Mouse (Mus musculus): ENCODE measurements around the gene Fras1. TPM values are rescaled to one million over a fixed set of nuclear protein-coding genes. Genes with fewer than 3 reads are reported as not detected.

The Fras1 gene
- 3.6 and 5.4 TPM in 2 replicates for polyA plus RNA-seq (2014; fragmentation: Nextera tagmentation; extraction: Ambion mirVana)

GRCm38 (mm10) chr5:96373567-96373985, at the start of gene Fras1:
Gene Fras1 (plus strand): TSS chr5:96373955.
- H3K9ac ChIP-seq (ENCODE audit: low read length), result peak within 1 kb of the TSS; percentile 70
- ATAC-seq, result peak; percentile 60
- peaks cover 5% of the 10 kb centered on the region; the same call in 1 of the 2 replicates for H3K4me1 ChIP-seq (ENCODE audit: control insufficient read depth, insufficient read depth, low read length)
- DNase-seq (ENCODE audit: low spot score), result peak; percentile 83
- peak within 1 kb of the TSS; percentile 61 for H3K4me3 ChIP-seq (ENCODE audit: low read depth, low read length)
- 1% methylated on average over 16 of the region's 16 CpGs for WGBS
- H3K27me3 ChIP-seq (replicated peaks; ENCODE audit: control insufficient read depth, insufficient read depth, low read length), result no peaks in the 10 kb centered on the region
- H3K36me3 ChIP-seq (ENCODE audit: control insufficient read depth, insufficient read depth, low read length), result no peaks in the 10 kb centered on the region
- no peaks in the 10 kb centered on the region for H3K9me3 ChIP-seq (replicated peaks; ENCODE audit: control insufficient read depth, low read length)
- peak within 1 kb of the TSS; percentile 65 for H3K27ac ChIP-seq (ENCODE audit: low read depth, low read length)
- peak within 1 kb of the TSS; percentile 91 for H3K4me2 ChIP-seq (ENCODE audit: low read length)

- Histone ChIP-seq H3K9ac (ENCODE audit: low read length) (no peak overlapping the region), H3K4me2 (ENCODE audit: low read length) (no peak overlapping the region), H3K27ac (ENCODE audit: low read depth, low read length) (no peak overlapping the region), H3K9me3 (replicated peaks; ENCODE audit: control insufficient read depth, low read length) (no peaks in the 10 kb centered on the region), H3K4me1 (ENCODE audit: control insufficient read depth, insufficient read depth, low read length) (no peaks in the 10 kb centered on the region), H3K4me3 (ENCODE audit: low read depth, low read length) (no peak overlapping the region), H3K27me3 (replicated peaks; ENCODE audit: control insufficient read depth, insufficient read depth, low read length) (no peaks in the 10 kb centered on the region), H3K36me3 (ENCODE audit: control insufficient read depth, insufficient read depth, low read length) (no peaks in the 10 kb centered on the region)
- DNase-seq (ENCODE audit: low spot score), result no peak
- WGBS, result 94% methylated on average over 25 of the region's 25 CpGs
- ATAC-seq, result no peak
Observed at GRCm38 (mm10) chr5:96331048-96331737, 42.6 kb upstream of the Fras1 start.

GRCm38 (mm10) chr5:96331738-96332070, 42.1 kb upstream of the Fras1 start:
- DNase-seq (ENCODE audit: low spot score) (no peak), ATAC-seq (no peak)
- no peaks in the 10 kb centered on the region for H3K9me3 ChIP-seq (replicated peaks; ENCODE audit: control insufficient read depth, low read length)
- H3K36me3 ChIP-seq (ENCODE audit: control insufficient read depth, insufficient read depth, low read length), result no peaks in the 10 kb centered on the region
- WGBS, result 84% methylated on average over 5 of the region's 5 CpGs
- H3K27ac ChIP-seq (ENCODE audit: low read depth, low read length), result no peak overlapping the region
- H3K9ac ChIP-seq (ENCODE audit: low read length), result no peak overlapping the region
- no peaks in the 10 kb centered on the region for H3K27me3 ChIP-seq (replicated peaks; ENCODE audit: control insufficient read depth, insufficient read depth, low read length)
- no peak overlapping the region for H3K4me2 ChIP-seq (ENCODE audit: low read length)
- H3K4me1 ChIP-seq (ENCODE audit: control insufficient read depth, insufficient read depth, low read length), result no peaks in the 10 kb centered on the region
- no peak overlapping the region for H3K4me3 ChIP-seq (ENCODE audit: low read depth, low read length)

GRCm38 (mm10) chr5:96333963-96334362, 39.8 kb upstream of the Fras1 start:
- no peaks in the 10 kb centered on the region for H3K27me3 ChIP-seq (replicated peaks; ENCODE audit: control insufficient read depth, insufficient read depth, low read length)
- DNase-seq (ENCODE audit: low spot score) (peak; percentile 70), ATAC-seq (no peak)
- no peak overlapping the region for H3K4me3 ChIP-seq (ENCODE audit: low read depth, low read length)
- no peaks in the 10 kb centered on the region for H3K4me1 ChIP-seq (ENCODE audit: control insufficient read depth, insufficient read depth, low read length)
- H3K4me2 ChIP-seq (ENCODE audit: low read length), result no peak overlapping the region
- no peaks in the 10 kb centered on the region for H3K36me3 ChIP-seq (ENCODE audit: control insufficient read depth, insufficient read depth, low read length)
- no peak overlapping the region for H3K9ac ChIP-seq (ENCODE audit: low read length)
- H3K9me3 ChIP-seq (replicated peaks; ENCODE audit: control insufficient read depth, low read length), result no peaks in the 10 kb centered on the region
- H3K27ac ChIP-seq (ENCODE audit: low read depth, low read length), result no peak overlapping the region
- 59% methylated on average over 3 of the region's 3 CpGs for WGBS

GRCm38 (mm10) chr5:96340564-96340963, 33.2 kb upstream of the Fras1 start:
- WGBS, result 92% methylated on average over 6 of the region's 6 CpGs

GRCm38 (mm10) chr5:96344983-96345382, 28.8 kb upstream of the Fras1 start:
- no peaks in the 10 kb centered on the region for H3K36me3 ChIP-seq (ENCODE audit: control insufficient read depth, insufficient read depth, low read length)
- H3K27me3 ChIP-seq (replicated peaks; ENCODE audit: control insufficient read depth, insufficient read depth, low read length), result no peaks in the 10 kb centered on the region
- H3K9ac ChIP-seq (ENCODE audit: low read length), result no peak overlapping the region
- ATAC-seq (no peak), DNase-seq (ENCODE audit: low spot score) (no peak)
- H3K4me2 ChIP-seq (ENCODE audit: low read length), result no peak overlapping the region
- H3K27ac ChIP-seq (ENCODE audit: low read depth, low read length), result no peak overlapping the region
- WGBS, result 80% methylated on average over 2 of the region's 2 CpGs
- H3K9me3 ChIP-seq (replicated peaks; ENCODE audit: control insufficient read depth, low read length), result no peaks in the 10 kb centered on the region
- H3K4me3 ChIP-seq (ENCODE audit: low read depth, low read length), result no peak overlapping the region
- H3K4me1 ChIP-seq (ENCODE audit: control insufficient read depth, insufficient read depth, low read length), result no peaks in the 10 kb centered on the region

More at GRCm38 (mm10) chr5:96340564-96340963, 33.2 kb upstream of the Fras1 start:
- H3K4me2 ChIP-seq (ENCODE audit: low read length), result no peak overlapping the region
- ATAC-seq (no peak), DNase-seq (ENCODE audit: low spot score) (no peak)
- no peaks in the 10 kb centered on the region for H3K9me3 ChIP-seq (replicated peaks; ENCODE audit: control insufficient read depth, low read length)
- H3K27me3 ChIP-seq (replicated peaks; ENCODE audit: control insufficient read depth, insufficient read depth, low read length), result no peaks in the 10 kb centered on the region
- no peaks in the 10 kb centered on the region for H3K4me1 ChIP-seq (ENCODE audit: control insufficient read depth, insufficient read depth, low read length)
- H3K4me3 ChIP-seq (ENCODE audit: low read depth, low read length), result no peak overlapping the region
- H3K9ac ChIP-seq (ENCODE audit: low read length), result no peak overlapping the region
- no peaks in the 10 kb centered on the region for H3K36me3 ChIP-seq (ENCODE audit: control insufficient read depth, insufficient read depth, low read length)
- H3K27ac ChIP-seq (ENCODE audit: low read depth, low read length), result no peak overlapping the region

GRCm38 (mm10) chr5:96351963-96352362, 21.8 kb upstream of the Fras1 start:
- no peak for DNase-seq (ENCODE audit: low spot score)

GRCm38 (mm10) chr5:96363950-96364349, 9.8 kb upstream of the Fras1 start:
- 23% methylated on average over 4 of the region's 4 CpGs for WGBS
- Histone ChIP-seq H3K36me3 (ENCODE audit: control insufficient read depth, insufficient read depth, low read length) (no peaks in the 10 kb centered on the region), H3K27ac (ENCODE audit: low read depth, low read length) (no peak overlapping the region), H3K4me3 (ENCODE audit: low read depth, low read length) (no peak overlapping the region), H3K9ac (ENCODE audit: low read length) (no peak overlapping the region), H3K4me1 (ENCODE audit: control insufficient read depth, insufficient read depth, low read length) (no peaks in the 10 kb centered on the region), H3K9me3 (replicated peaks; ENCODE audit: control insufficient read depth, low read length) (no peaks in the 10 kb centered on the region), H3K27me3 (replicated peaks; ENCODE audit: control insufficient read depth, insufficient read depth, low read length) (no peaks in the 10 kb centered on the region), H3K4me2 (ENCODE audit: low read length) (no peak overlapping the region)
- DNase-seq (ENCODE audit: low spot score) (no peak), ATAC-seq (peak; percentile 34; the same call in 1 of the 2 replicates)

More at GRCm38 (mm10) chr5:96351963-96352362, 21.8 kb upstream of the Fras1 start:
- H3K4me3 ChIP-seq (ENCODE audit: low read depth, low read length), result no peak overlapping the region
- no peak for ATAC-seq
- no peaks in the 10 kb centered on the region for H3K9me3 ChIP-seq (replicated peaks; ENCODE audit: control insufficient read depth, low read length)
- H3K4me2 ChIP-seq (ENCODE audit: low read length), result no peak overlapping the region
- H3K27ac ChIP-seq (ENCODE audit: low read depth, low read length), result no peak overlapping the region
- H3K9ac ChIP-seq (ENCODE audit: low read length), result no peak overlapping the region
- H3K36me3 ChIP-seq (ENCODE audit: control insufficient read depth, insufficient read depth, low read length), result no peaks in the 10 kb centered on the region
- no peaks in the 10 kb centered on the region for H3K4me1 ChIP-seq (ENCODE audit: control insufficient read depth, insufficient read depth, low read length)
- no peaks in the 10 kb centered on the region for H3K27me3 ChIP-seq (replicated peaks; ENCODE audit: control insufficient read depth, insufficient read depth, low read length)

GRCm38 (mm10) chr5:96365590-96365989, 8.2 kb upstream of the Fras1 start:
- Histone ChIP-seq H3K4me2 (ENCODE audit: low read length) (no peak overlapping the region), H3K9me3 (replicated peaks; ENCODE audit: control insufficient read depth, low read length) (no peaks in the 10 kb centered on the region), H3K27me3 (replicated peaks; ENCODE audit: control insufficient read depth, insufficient read depth, low read length) (no peaks in the 10 kb centered on the region), H3K36me3 (ENCODE audit: control insufficient read depth, insufficient read depth, low read length) (no peaks in the 10 kb centered on the region), H3K4me3 (ENCODE audit: low read depth, low read length) (no peak overlapping the region), H3K27ac (ENCODE audit: low read depth, low read length) (no peak overlapping the region), H3K9ac (ENCODE audit: low read length) (no peak overlapping the region), H3K4me1 (ENCODE audit: control insufficient read depth, insufficient read depth, low read length) (no peaks in the 10 kb centered on the region)
- ATAC-seq (no peak), DNase-seq (ENCODE audit: low spot score) (no peak)
- WGBS, result 88% methylated on average over 5 of the region's 5 CpGs
